Mouse (Mus musculus): ENCODE measurements around the gene Zfp51. TPM values are rescaled to one million over a fixed set of nuclear protein-coding genes. Genes with fewer than 3 reads are reported as not detected.
"Not testable (repeated sequence)": the region's sequence is repeated elsewhere in the genome, so short reads cannot be mapped to it uniquely, and the experiment has no call there.

Gene Zfp51
- polyA plus RNA-seq (2012; rRNA removed) (1.3 and 2.3 TPM in 2 replicates), polyA plus RNA-seq (2014; fragmentation: Nextera tagmentation; extraction: Ambion mirVana) (6.9 TPM in 2 replicates)

- H3K4me2 ChIP-seq (ENCODE audit: low read depth): peak within 1 kb of the TSS; percentile 95
- peak within 1 kb of the TSS; percentile 71 for H3K27ac ChIP-seq
- ATAC-seq (ENCODE audit: insufficient read depth): peak; percentile 100
- H3K4me3 ChIP-seq (ENCODE audit: insufficient read depth in 1 of 2, low read depth in 2 of 2, low read length in 2 of 2): peak within 1 kb of the TSS; percentile 89 to 93
- no peaks in the 10 kb centered on the region for H3K36me3 ChIP-seq (replicated peaks; ENCODE audit: control insufficient read depth, insufficient read depth, low read depth)
- under 1% methylated on average over 26 of the region's 26 CpGs for WGBS (ENCODE audit: insufficient replicate concordance)
- TF ChIP-seq EP300 (IDR thresholded peaks at IDR 0.05; ENCODE audit: low read depth): no peak
- no peak for TF ChIP-seq CTCF (IDR thresholded peaks at IDR 0.05; ENCODE audit: low read depth)
- no peaks in the 10 kb centered on the region for H3K9me3 ChIP-seq (ENCODE audit: control insufficient read depth, low read length)
- H3K9ac ChIP-seq (replicated peaks): peak within 1 kb of the TSS; percentile 78
- DNase-seq (ENCODE audit: low read depth in 3 of 3, low spot score in 3 of 3): peak; percentile 83 to 91 (median 87)
- H3K4me1 ChIP-seq (replicated peaks; ENCODE audit: control insufficient read depth in 2 of 2, insufficient read depth in 2 of 2, low read length in 1 of 2): peaks cover 5 to 6% of the 10 kb centered on the region in 2 experiments
- no peaks in the 10 kb centered on the region for H3K27me3 ChIP-seq (ENCODE audit: control insufficient read depth, insufficient read depth, low read length)
Observed at GRCm38 (mm10) chr17:21450138-21450704, at the start of gene Zfp51. Zfp51 (plus strand) TSS chr17:21450374.

DNA sequence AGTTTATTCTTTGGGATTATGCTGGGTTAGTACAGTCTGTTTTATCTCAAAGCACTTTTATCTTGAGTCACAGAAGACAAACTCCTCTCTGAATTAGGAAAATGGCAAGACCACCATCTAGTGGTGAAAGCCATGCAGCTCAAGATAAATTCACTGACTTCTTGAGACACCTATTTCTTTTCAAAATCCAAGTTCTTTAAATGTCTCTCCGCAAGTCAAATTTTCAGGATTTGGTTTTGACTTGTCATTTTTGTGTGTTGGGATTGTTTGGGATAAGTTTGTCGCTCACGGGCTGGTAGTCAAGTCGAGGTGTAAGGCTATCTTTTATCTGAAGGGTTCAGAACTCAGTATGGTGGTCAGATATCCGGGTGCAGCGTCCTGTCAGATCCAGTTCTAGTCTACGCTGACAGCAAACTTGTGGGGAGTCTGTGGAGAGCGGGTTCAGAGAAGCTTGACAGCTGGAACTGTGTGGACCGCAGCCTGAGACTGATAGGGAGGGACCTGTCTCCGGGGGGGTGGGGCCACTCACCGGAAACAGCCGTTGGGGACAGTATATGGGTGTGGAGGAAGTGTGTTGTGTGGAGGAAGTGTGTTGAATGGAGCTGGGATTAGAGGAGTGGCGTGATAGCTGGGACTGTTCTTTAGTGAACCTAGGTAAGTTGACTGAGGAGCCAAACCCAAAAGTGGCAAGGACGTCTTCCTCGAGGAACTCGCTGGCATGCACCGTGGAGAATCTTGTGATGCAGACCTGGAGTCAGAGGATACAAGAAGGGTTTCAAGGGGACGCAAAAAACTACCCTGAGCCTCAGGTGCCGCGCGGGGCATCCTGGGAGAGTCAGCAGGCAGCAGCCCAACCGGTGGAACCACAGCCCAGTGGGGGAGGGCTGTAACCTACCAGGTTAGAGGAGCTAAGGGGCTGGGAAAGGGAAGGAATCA is 27.2 kb upstream of the Zfp51 start, which contains the start of gene Zfp54:
TSS of gene Zfp54 (plus strand) at position 564 of the 936 bp plus-strand sequence.
- ATAC-seq (ENCODE audit: insufficient read depth) (peak; percentile 100), DNase-seq (ENCODE audit: low read depth in 3 of 3, low spot score in 3 of 3) (peak; percentile 68 to 81 (median 68))
- Histone ChIP-seq H3K9me3 (ENCODE audit: control insufficient read depth, low read length) (no peaks in the 10 kb centered on the region), H3K27ac (peak within 1 kb of the TSS; percentile 79), H3K4me1 (replicated peaks; ENCODE audit: control insufficient read depth in 2 of 2, insufficient read depth in 2 of 2, low read length in 1 of 2) (peaks cover 5 to 6% of the 10 kb centered on the region in 2 experiments; a peak in 3 of 4 replicates), H3K36me3 (replicated peaks; ENCODE audit: control insufficient read depth, insufficient read depth, low read depth) (no peaks in the 10 kb centered on the region), H3K4me2 (ENCODE audit: low read depth) (peak within 1 kb of the TSS; percentile 93), H3K27me3 (ENCODE audit: control insufficient read depth, insufficient read depth, low read length) (no peaks in the 10 kb centered on the region), H3K4me3 (ENCODE audit: insufficient read depth in 1 of 2, low read depth in 2 of 2, low read length in 2 of 2) (peak within 1 kb of the TSS; percentile 63 to 80), H3K9ac (replicated peaks) (peak within 1 kb of the TSS; percentile 41)
- under 1% methylated on average over 22 of the region's 22 CpGs for WGBS (ENCODE audit: insufficient replicate concordance)
- TF ChIP-seq EP300 (IDR thresholded peaks at IDR 0.05; ENCODE audit: low read depth): 0 out of 2 replicates have a peak, but pooled peaks have one; percentile 7
- peak; percentile 76 for TF ChIP-seq CTCF (IDR thresholded peaks at IDR 0.05; ENCODE audit: low read depth)

- 55% methylated on average over 9 of the region's 9 CpGs for WGBS (ENCODE audit: insufficient replicate concordance)
- H3K9me3 ChIP-seq (ENCODE audit: control insufficient read depth, low read length); H3K4me2 ChIP-seq (ENCODE audit: low read depth); H3K27ac ChIP-seq; H3K4me1 ChIP-seq (replicated peaks; ENCODE audit: control insufficient read depth in 2 of 2, insufficient read depth in 2 of 2, low read length in 1 of 2); ATAC-seq (ENCODE audit: insufficient read depth); H3K27me3 ChIP-seq (ENCODE audit: control insufficient read depth, insufficient read depth, low read length); DNase-seq (ENCODE audit: low read depth in 3 of 3, low spot score in 3 of 3); H3K4me3 ChIP-seq (ENCODE audit: insufficient read depth in 1 of 2, low read depth in 2 of 2, low read length in 2 of 2); H3K9ac ChIP-seq (replicated peaks); H3K36me3 ChIP-seq (replicated peaks; ENCODE audit: control insufficient read depth, insufficient read depth, low read depth): not testable (repeated sequence)
Observed at GRCm38 (mm10) chr17:21438806-21439400, 11.3 kb upstream of the Zfp51 start.

DNA sequence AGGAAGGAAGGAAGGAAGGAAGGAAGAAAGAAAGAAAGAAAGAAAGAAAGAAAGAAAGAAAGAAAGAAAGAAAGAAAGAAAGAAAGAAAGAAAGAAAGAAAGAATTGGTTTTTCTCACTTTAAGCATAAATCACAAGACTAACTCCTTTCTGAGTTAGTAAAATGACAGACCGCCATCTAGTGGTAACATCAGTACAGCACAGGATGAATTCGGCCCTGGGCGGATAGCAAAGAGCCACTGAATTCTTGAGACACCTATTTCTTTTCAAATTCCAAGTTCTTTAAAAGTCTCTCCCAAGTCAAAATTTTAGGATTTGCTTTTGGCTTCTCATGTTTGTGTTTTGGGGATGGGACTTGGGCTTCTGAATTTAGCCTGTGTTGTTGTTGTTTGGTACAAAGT is 505 bp upstream of the Zfp51 start:
- H3K4me3 ChIP-seq (ENCODE audit: insufficient read depth in 1 of 2, low read depth in 2 of 2, low read length in 2 of 2): peak overlapping the region; percentile 89 to 93

More for the DNA sequence above, 505 bp upstream of the Zfp51 start:
- TF ChIP-seq CTCF (IDR thresholded peaks at IDR 0.05; ENCODE audit: low read depth) (peak; percentile 74), EP300 (IDR thresholded peaks at IDR 0.05; ENCODE audit: low read depth) (no peak)
- Histone ChIP-seq H3K27ac (peak overlapping the region; percentile 71), H3K27me3 (ENCODE audit: control insufficient read depth, insufficient read depth, low read length) (no peaks in the 10 kb centered on the region), H3K4me1 (replicated peaks; ENCODE audit: control insufficient read depth in 2 of 2, insufficient read depth in 2 of 2, low read length in 1 of 2) (peaks cover 5 to 6% of the 10 kb centered on the region in 2 experiments), H3K9ac (replicated peaks) (peak overlapping the region; percentile 78), H3K4me2 (ENCODE audit: low read depth) (peak overlapping the region; percentile 95), H3K9me3 (ENCODE audit: control insufficient read depth, low read length) (no peaks in the 10 kb centered on the region), H3K36me3 (replicated peaks; ENCODE audit: control insufficient read depth, insufficient read depth, low read depth) (no peaks in the 10 kb centered on the region)
- peak; percentile 77 for ATAC-seq (ENCODE audit: insufficient read depth)
- peak; percentile 68 to 78 (median 74) for DNase-seq (ENCODE audit: low read depth in 3 of 3, low spot score in 3 of 3)
- 1% methylated on average over 3 of the region's 3 CpGs for WGBS (ENCODE audit: insufficient replicate concordance)

Data from liver, embryonic 14.5 days (tissue).